Mouse (Mus musculus): ENCODE results near the gene Cby1.

DNA sequence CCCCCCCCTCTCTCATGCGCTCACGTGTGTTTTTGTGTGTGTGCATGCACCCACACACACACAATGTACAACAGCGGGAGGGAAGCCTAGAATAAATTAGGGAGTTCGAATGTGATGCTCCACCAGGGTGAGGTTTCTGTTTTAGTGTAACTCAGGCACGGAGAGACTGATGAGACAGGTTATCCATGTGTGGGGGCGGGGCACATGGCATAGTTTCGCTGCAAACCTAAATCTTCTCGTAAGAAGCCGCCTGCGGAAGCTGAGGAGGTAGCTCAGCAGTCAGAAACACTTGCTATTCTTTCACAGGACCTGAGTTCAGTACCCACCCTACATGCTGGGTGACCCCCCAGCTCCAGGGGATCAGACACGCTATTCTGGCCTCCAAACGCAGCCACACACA is 10.9 kb upstream of the Cby1 start:
- TF ChIP-seq POLR2A (IDR thresholded peaks at IDR 0.05; ENCODE audit: borderline replicate concordance, control insufficient read depth, low read depth, low read length) (no peak), CTCF (IDR thresholded peaks at IDR 0.05; ENCODE audit: control insufficient read depth, insufficient read depth, low read length) (no peak)

All from bone marrow, adult 2 months (tissue).